Mouse (Mus musculus) lung, postnatal 4 days (tissue): ENCODE data around the gene Pabpc4.

Source experiments
- DNase-seq, 2 experiments: peaks; one replicate each; pipeline ENCODE4 v3.0.0; 2021

Pabpc4 gene

GRCm38 (mm10) chr4:123261721-123262401, at the start of gene Pabpc4:
TSS of gene Pabpc4 (plus strand) at chr4:123262351.
- no peak for DNase-seq

GRCm38 (mm10) chr4:123213975-123214374, 48.2 kb upstream of the Pabpc4 start:
- DNase-seq, result no peak

- DNase-seq, result no peak
Observed at GRCm38 (mm10) chr4:123215367-123215766, 46.8 kb upstream of the Pabpc4 start.

GRCm38 (mm10) chr4:123216782-123217181, 45.4 kb upstream of the Pabpc4 start:
- DNase-seq, result peak in 1 of 2 experiments; percentile 45

GRCm38 (mm10) chr4:123219720-123220357, 42.3 kb upstream of the Pabpc4 start:
- DNase-seq, result peak; percentile 61 to 71

GRCm38 (mm10) chr4:123220637-123221036, 41.5 kb upstream of the Pabpc4 start:
- no peak for DNase-seq

GRCm38 (mm10) chr4:123223309-123223708, 38.8 kb upstream of the Pabpc4 start:
- DNase-seq, result peak in 1 of 2 experiments; percentile 30

GRCm38 (mm10) chr4:123225718-123226403, 36.3 kb upstream of the Pabpc4 start:
- DNase-seq, result peak; percentile 29 to 70

GRCm38 (mm10) chr4:123227707-123228106, 34.4 kb upstream of the Pabpc4 start:
- peak; percentile 63 to 86 for DNase-seq

GRCm38 (mm10) chr4:123228270-123228669, 33.9 kb upstream of the Pabpc4 start:
- DNase-seq, result peak; percentile 52 to 87

GRCm38 (mm10) chr4:123229166-123229565, 33.0 kb upstream of the Pabpc4 start:
- peak in 1 of 2 experiments; percentile 60 for DNase-seq

- no peak for DNase-seq
Observed at GRCm38 (mm10) chr4:123232841-123233240, 29.3 kb upstream of the Pabpc4 start.

- peak; percentile 61 to 81 for DNase-seq
Observed at GRCm38 (mm10) chr4:123233492-123234084, 28.6 kb upstream of the Pabpc4 start, which contains the start of gene Heyl. TSS of gene Heyl (plus strand) at chr4:123233556.

- DNase-seq, result no peak
Observed at GRCm38 (mm10) chr4:123235835-123236430, 26.2 kb upstream of the Pabpc4 start.

- DNase-seq, result no peak
Observed at GRCm38 (mm10) chr4:123236431-123237031, 25.6 kb upstream of the Pabpc4 start.

GRCm38 (mm10) chr4:123237386-123238266, 24.5 kb upstream of the Pabpc4 start:
- no peak for DNase-seq

- DNase-seq, result peak; percentile 60 to 83
Observed at GRCm38 (mm10) chr4:123239361-123240203, 22.6 kb upstream of the Pabpc4 start.

GRCm38 (mm10) chr4:123246221-123246620, 15.9 kb upstream of the Pabpc4 start:
- no peak for DNase-seq

GRCm38 (mm10) chr4:123246651-123247050, 15.5 kb upstream of the Pabpc4 start:
- DNase-seq, result no peak

GRCm38 (mm10) chr4:123247147-123247880, 14.8 kb upstream of the Pabpc4 start:
- DNase-seq, result peak; percentile 54 to 87
